Mouse (Mus musculus): ENCODE results near the gene Ifng.

- no peak for TF ChIP-seq POLR2A (IDR thresholded peaks at IDR 0.05; ENCODE audit: borderline replicate concordance, extremely low read depth, insufficient read depth, insufficient read length, poor library complexity, severe bottlenecking)
- no peak for TF ChIP-seq CTCF (IDR thresholded peaks at IDR 0.05; ENCODE audit: borderline replicate concordance, extremely low read depth, insufficient read depth, insufficient read length)
These were observed 54.5 kb downstream of the Ifng start for GRCm38 (mm10) chr10:118495362-118495761.

Data from brain, embryonic 14.5 days (tissue).